Mouse (Mus musculus) midbrain, embryonic 12.5 days (tissue): ENCODE data around the gene Mettl27. TPM values are rescaled to one million over a fixed set of nuclear protein-coding genes. Genes with fewer than 3 reads are reported as not detected.
A peak's percentile ranks its signal among the peaks of the same experiment; 100 is the strongest.

Experiments
- ATAC-seq: fragments of 200-750 bp; cut with Nextera tagmentation; 2 replicates; pipeline ENCODE4 v1.8.0; 2017; ENCODE audit warnings: low read depth, moderate TSS enrichment, moderate library complexity; ENCODE audit not compliant: low FRiP score
- H3K27ac ChIP-seq: fragments of 300-500 bp; sonication (generic); replicated peaks from 2 replicates; pipeline ENCODE4 v1.5.1; 2016; ENCODE audit warnings: mild to moderate bottlenecking
- H3K27me3 ChIP-seq: fragments of 300-500 bp; sonication (generic); 2 replicates; pipeline ENCODE4 v1.6.1; 2016; ENCODE audit warnings: mild to moderate bottlenecking
- H3K36me3 ChIP-seq: fragments of 300-500 bp; sonication (generic); 2 replicates; pipeline ENCODE4 v1.6.1; 2016
- H3K4me1 ChIP-seq: fragments of 300-500 bp; sonication (generic); 2 replicates; pipeline ENCODE4 v1.6.1; 2016
- H3K4me2 ChIP-seq: fragments of 300-500 bp; sonication (generic); replicated peaks from 2 replicates; pipeline ENCODE4 v1.6.1; 2016; ENCODE audit warnings: mild to moderate bottlenecking, moderate library complexity
- H3K4me3 ChIP-seq: fragments of 300-500 bp; sonication (generic); 2 replicates; pipeline ENCODE4 v1.5.1; 2016; ENCODE audit warnings: mild to moderate bottlenecking
- H3K9ac ChIP-seq: fragments of 300-500 bp; sonication (generic); replicated peaks from 2 replicates; pipeline ENCODE4 v1.6.1; 2016; ENCODE audit warnings: mild to moderate bottlenecking, moderate library complexity
- H3K9me3 ChIP-seq: fragments of 300-500 bp; sonication (generic); 2 replicates; pipeline ENCODE4 v1.6.1; 2016; ENCODE audit warnings: mild to moderate bottlenecking
- WGBS: fragments of 180-500 bp; shearing (Covaris S2); methylation state at CpG from one replicate; pipeline ENCODE4 v1.1.7; 2016; 5-methylcytosine and 5-hydroxymethylcytosine counted together
- polyA plus RNA-seq: library from polyadenylated mRNA; unstranded; fragments of >200 nt; fragmentation: Nextera tagmentation; extraction: Ambion mirVana; gene quantifications from 2 replicates; pipeline ENCODE4 v1.2.1, GENCODE M21; 2016

Mettl27 gene
- 9.5 and 10.4 TPM in 2 replicates for polyA plus RNA-seq

DNA sequence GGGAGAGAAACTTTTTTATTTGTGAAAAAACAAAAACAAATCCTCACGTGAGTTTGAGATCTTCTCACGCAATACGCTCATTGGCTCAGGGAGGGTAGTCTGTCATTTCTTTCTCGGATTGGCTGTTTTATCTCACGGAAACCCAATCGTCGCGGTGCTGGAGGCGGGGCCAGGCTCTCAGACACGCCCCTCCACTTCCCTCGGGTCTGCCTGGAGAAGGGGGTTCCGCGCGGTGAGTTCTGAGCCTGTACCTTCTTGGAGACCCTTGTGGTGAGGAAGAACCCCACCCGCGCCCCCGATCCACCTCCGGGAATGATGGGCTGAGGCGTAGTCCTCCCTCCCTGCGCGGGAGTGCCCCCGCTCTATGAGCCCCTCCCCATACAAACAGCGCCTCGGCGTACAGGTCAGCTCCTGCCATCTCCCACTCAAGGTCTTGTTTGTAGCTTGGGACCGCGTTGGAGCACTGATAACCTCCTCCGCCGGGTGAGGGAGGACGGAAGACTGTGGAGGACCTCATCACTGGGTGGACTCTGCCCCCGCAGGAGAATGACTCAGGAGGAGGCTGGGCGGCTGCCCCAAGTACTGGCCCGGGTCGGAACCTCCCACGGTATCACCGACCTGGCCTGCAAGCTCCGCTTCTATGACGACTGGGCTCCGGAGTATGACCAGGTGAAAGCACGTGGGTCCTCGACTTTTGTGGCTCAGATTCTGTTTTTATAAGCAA lies at the start of gene Mettl27:
TSS of gene Mettl27 (plus strand) at position 190 of the 724 bp plus-strand sequence.
- Histone ChIP-seq H3K27ac (no peak within 1 kb of the TSS), H3K4me1 (peaks cover 5% of the 10 kb centered on the region), H3K36me3 (no peaks in the 10 kb centered on the region), H3K9me3 (no peaks in the 10 kb centered on the region), H3K9ac (peak within 1 kb of the TSS; percentile 82), H3K4me2 (peak within 1 kb of the TSS; percentile 94), H3K4me3 (peak within 1 kb of the TSS; percentile 62), H3K27me3 (no peaks in the 10 kb centered on the region)
- peak; percentile 94 for ATAC-seq
- 2% methylated on average over 41 of the region's 41 CpGs for WGBS

DNA sequence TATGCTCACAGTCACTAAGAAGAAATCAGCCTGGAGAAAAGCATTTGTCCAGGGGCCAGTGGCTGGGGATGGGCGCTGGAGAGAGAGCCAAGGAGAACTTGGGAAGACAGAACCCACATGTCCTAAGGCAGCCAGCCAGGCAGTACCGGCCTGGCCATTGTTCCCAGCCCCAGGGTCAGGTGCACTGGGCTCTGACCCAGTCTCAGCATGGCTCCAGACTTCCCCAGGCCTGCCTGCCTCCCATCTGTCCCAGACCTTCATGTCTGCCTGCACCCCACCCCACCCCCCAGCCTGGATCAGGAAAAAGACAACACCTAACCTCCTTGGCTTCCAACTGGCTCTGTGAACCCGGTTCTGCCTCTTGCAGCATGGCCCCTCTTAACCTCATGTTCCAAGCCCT lies 49.1 kb upstream of the Mettl27 start:
- H3K9ac ChIP-seq, result no peak overlapping the region
- H3K4me3 ChIP-seq, result no peak overlapping the region
- no peak overlapping the region for H3K4me2 ChIP-seq
- ATAC-seq, result no peak
- 74% methylated on average over 3 of the region's 3 CpGs for WGBS
- H3K27me3 ChIP-seq, result no peaks in the 10 kb centered on the region
- H3K4me1 ChIP-seq, result 0 out of 2 replicates have a peak, but pooled peaks cover 4% of the 10 kb centered on the region
- H3K36me3 ChIP-seq, result no peaks in the 10 kb centered on the region
- peaks cover 2% of the 10 kb centered on the region; the same call in 1 of the 2 replicates for H3K9me3 ChIP-seq
- H3K27ac ChIP-seq, result no peak overlapping the region

DNA sequence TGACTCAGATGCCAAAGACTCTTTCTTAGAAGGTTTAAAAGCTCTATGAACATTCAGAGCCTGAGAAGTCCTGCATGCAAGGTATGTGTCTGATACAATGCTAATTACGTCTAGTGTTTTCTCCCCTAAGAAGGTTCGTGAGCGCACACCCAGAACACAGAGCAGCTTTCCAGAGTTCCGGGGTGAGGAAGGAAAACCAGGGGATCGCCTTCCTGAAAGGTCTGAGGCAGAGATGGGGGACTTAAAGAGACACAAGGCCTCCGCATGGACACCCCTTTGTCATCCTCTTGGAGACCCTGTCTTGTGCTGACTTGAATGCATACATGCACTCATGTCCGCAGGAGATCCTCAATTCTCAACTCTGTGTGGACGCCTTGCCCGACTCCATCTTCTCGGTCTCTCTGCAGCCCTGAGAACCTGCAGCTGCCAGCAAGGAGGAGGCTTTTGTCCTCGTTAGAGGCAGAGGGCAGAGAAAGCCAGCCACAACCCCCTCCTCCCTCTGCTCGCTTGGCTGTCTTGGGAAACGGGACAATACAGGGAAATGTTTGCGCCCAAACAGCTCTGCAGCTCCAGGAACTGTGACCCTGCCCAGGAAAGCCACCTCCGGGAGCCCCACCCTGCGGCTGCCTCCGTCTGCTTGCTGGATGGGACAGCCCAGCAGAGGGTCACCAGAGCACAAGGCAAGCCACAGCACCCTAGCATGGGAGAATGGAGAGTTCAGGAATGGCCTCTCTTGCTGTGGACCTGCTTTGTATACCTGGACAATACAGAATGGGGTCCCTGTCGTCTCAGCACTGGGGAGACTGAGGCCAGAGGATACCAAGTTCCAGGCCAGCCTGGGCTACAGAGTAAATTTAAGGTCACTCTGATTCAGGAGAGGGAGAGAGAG lies 44.5 kb upstream of the Mettl27 start:
- Histone ChIP-seq H3K36me3 (no peaks in the 10 kb centered on the region), H3K27ac (no peak overlapping the region), H3K27me3 (no peaks in the 10 kb centered on the region), H3K4me2 (no peak overlapping the region), H3K4me3 (no peak overlapping the region), H3K4me1 (0 out of 2 replicates have a peak, but pooled peaks cover 4% of the 10 kb centered on the region), H3K9me3 (no peaks in the 10 kb centered on the region), H3K9ac (no peak overlapping the region)
- WGBS, result 53% methylated on average over 18 of the region's 18 CpGs
- no peak for ATAC-seq

DNA sequence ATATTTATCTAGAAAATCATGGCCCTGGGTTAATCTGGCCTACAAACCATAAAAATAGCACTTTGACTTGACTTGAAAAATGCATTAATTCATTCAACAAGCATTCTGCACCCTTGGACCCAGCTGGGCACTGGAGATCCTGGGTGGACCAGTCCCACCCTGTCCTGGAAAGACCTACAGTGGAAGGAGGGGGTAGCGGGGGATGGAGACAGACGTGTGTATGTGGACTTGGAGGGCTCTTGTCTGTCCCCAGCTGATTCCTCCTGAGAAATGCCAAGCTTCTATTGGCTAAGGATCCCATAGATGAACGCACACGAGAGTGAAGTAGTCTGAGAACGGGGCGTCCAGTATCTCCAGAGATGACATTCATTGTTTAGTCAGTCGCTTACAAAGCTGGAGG lies 43.7 kb upstream of the Mettl27 start:
- Histone ChIP-seq H3K36me3 (no peaks in the 10 kb centered on the region), H3K4me2 (no peak overlapping the region), H3K27ac (no peak overlapping the region), H3K9me3 (no peaks in the 10 kb centered on the region), H3K4me3 (no peak overlapping the region), H3K27me3 (no peaks in the 10 kb centered on the region), H3K9ac (no peak overlapping the region), H3K4me1 (0 out of 2 replicates have a peak, but pooled peaks cover 4% of the 10 kb centered on the region)
- no peak for ATAC-seq
- 83% methylated on average over 7 of the region's 7 CpGs for WGBS

DNA sequence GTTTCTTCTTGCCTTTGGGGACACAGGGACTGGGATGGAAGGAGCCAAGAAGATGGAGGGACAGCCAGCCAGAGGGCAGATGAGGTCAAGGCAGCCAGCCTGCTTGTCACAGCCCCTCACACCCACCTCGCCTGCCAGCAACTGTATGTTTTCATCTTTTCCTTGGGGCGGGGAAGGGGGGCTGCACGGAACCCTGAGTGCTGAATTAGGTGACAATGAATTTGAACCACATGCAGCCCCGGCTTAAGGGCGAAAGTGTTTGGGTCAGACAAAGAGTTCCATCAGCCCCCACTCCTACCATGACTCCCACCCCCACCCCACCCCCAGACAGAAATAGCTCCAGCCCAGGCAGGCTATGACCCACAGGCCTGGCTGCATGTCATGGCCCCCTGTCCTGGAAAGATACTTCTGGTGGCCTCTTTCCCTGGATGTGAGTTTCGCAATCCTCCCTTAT lies 41.5 kb upstream of the Mettl27 start:
- no peak for ATAC-seq
- Histone ChIP-seq H3K4me2 (no peak overlapping the region), H3K27me3 (no peaks in the 10 kb centered on the region), H3K27ac (no peak overlapping the region), H3K36me3 (no peaks in the 10 kb centered on the region), H3K4me1 (0 out of 2 replicates have a peak, but pooled peaks cover 4% of the 10 kb centered on the region), H3K4me3 (no peak overlapping the region), H3K9me3 (no peaks in the 10 kb centered on the region), H3K9ac (no peak overlapping the region)
- 87% methylated on average over 6 of the region's 6 CpGs for WGBS

DNA sequence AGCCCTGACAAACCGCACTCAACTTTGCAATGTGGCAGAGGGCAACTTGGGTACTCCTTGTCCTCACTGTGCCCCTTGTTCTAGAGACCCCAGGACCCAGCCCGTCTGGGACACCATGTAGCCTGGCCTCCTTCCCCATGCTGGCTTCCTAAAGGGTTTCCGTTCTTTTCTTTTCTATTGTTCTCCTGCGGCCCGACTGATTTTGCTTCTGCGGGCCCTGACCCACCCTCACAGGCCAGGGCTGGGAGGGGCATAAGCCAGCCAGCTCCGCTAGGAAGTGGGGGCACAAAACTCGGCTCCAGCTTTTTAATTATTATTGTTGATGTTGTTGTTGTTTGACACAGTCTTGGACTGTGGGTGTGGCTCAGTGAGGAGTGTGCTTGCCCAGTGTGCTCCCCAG lies 40.6 kb upstream of the Mettl27 start:
- 65% methylated on average over 8 of the region's 8 CpGs for WGBS
- 0 out of 2 replicates have a peak, but pooled peaks cover 4% of the 10 kb centered on the region for H3K4me1 ChIP-seq

DNA sequence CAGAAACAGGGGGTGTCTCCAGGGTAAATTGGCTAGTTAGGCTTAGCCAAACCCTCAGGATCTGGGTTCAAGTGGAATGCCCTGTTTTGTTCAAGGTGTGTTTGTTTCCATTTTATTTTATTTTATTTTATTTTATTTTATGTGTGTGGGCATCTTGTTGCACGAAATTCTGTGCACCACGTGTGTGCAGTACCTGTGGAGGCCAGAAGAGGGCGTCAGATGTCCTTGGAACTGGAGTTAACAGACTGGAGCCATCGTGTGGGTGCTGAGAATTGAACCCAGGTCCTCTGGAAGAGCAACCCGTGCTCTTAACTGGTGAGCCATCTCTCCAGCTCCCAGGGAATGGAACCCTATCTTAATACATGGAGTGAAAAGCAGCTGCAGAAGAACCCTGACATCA lies 39.5 kb upstream of the Mettl27 start:
- no peak overlapping the region for H3K4me2 ChIP-seq
- H3K4me1 ChIP-seq, result 0 out of 2 replicates have a peak, but pooled peaks cover 1% of the 10 kb centered on the region
- H3K9me3 ChIP-seq, result no peaks in the 10 kb centered on the region
- no peak for ATAC-seq
- H3K9ac ChIP-seq, result no peak overlapping the region
- H3K27me3 ChIP-seq, result no peaks in the 10 kb centered on the region
- WGBS, result 83% methylated on average over 5 of the region's 5 CpGs
- no peaks in the 10 kb centered on the region for H3K36me3 ChIP-seq
- H3K4me3 ChIP-seq, result no peak overlapping the region
- H3K27ac ChIP-seq, result no peak overlapping the region

More for the DNA sequence above, 40.6 kb upstream of the Mettl27 start:
- Histone ChIP-seq H3K4me3 (no peak overlapping the region), H3K27ac (no peak overlapping the region), H3K9ac (no peak overlapping the region), H3K27me3 (no peaks in the 10 kb centered on the region), H3K9me3 (no peaks in the 10 kb centered on the region), H3K4me2 (no peak overlapping the region), H3K36me3 (no peaks in the 10 kb centered on the region)
- ATAC-seq, result no peak

DNA sequence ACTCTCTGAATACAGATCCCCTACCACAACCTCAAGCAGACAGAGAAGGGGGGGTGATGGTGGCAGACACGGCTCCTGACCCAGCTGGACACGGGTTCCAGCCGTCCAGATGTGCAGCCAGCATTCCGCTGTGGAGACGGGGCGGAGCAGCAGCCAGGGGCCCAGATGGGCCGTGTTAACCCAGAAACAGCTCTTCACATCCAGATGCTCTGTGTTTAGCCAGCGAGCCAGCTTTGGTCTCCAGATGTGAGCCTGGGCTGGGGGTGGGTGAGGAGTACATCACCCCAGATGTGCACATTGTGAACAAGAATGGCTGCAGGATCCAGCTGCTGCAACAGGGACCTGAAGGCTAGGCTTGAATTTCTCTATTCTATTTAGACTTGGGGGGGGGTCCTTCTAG lies 36.9 kb upstream of the Mettl27 start:
- H3K36me3 ChIP-seq, result no peaks in the 10 kb centered on the region
- H3K9me3 ChIP-seq, result no peaks in the 10 kb centered on the region
- no peak overlapping the region for H3K27ac ChIP-seq
- WGBS, result 80% methylated on average over 8 of the region's 8 CpGs
- no peak for ATAC-seq
- H3K4me2 ChIP-seq, result no peak overlapping the region
- H3K27me3 ChIP-seq, result no peaks in the 10 kb centered on the region
- no peaks in the 10 kb centered on the region for H3K4me1 ChIP-seq
- H3K4me3 ChIP-seq, result no peak overlapping the region
- H3K9ac ChIP-seq, result no peak overlapping the region

DNA sequence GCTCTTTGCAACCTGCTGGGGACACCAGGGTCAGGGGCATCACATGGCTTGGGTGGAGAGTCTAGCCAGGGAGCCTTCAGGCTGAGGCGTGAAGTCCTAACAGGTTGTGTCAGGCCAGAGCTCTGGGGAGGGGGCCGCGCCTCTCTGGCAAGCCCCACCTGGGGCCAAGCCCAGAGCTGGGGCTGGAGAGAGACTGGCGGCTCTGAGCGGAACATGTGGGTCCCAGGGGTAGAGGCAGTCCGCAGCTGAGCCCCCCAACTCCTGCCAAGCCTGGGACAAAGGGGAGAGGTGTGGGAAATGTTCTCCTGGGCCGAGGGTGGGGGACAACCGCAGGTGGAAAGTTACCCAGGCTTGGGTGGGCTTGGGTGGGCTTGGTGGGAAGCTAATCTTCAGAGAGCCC lies 35.2 kb upstream of the Mettl27 start:
- H3K4me3 ChIP-seq, result no peak overlapping the region
- 80% methylated on average over 8 of the region's 8 CpGs for WGBS

DNA sequence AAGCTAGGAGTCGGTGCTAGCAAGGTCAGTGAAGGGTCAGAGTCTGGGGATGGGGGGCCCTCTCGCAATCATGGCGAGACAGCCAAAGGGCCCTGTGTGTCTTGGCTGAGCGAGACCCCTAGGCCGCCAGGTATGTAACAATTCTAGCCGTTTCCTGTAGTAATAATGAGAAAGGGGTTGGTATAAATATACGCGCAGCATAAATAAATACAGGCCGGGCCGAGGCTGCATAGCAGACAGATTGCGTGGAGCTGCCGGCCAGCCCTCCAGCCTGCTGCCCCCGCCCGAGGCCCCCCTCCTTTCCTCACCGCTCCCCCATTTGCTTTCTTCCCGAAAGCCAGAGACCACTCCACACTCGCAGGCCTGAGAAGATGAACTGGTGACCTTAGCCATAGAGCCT lies 34.6 kb upstream of the Mettl27 start:
- H3K27me3 ChIP-seq, result no peaks in the 10 kb centered on the region
- no peak overlapping the region for H3K4me2 ChIP-seq
- no peaks in the 10 kb centered on the region for H3K9me3 ChIP-seq
- no peak overlapping the region for H3K9ac ChIP-seq
- no peaks in the 10 kb centered on the region for H3K4me1 ChIP-seq
- WGBS, result 82% methylated on average over 17 of the region's 17 CpGs
- no peak overlapping the region for H3K27ac ChIP-seq
- ATAC-seq, result no peak
- no peak overlapping the region for H3K4me3 ChIP-seq
- no peaks in the 10 kb centered on the region for H3K36me3 ChIP-seq

More for the DNA sequence above, 35.2 kb upstream of the Mettl27 start:
- no peak for ATAC-seq
- H3K36me3 ChIP-seq, result no peaks in the 10 kb centered on the region
- no peak overlapping the region for H3K4me2 ChIP-seq
- no peak overlapping the region for H3K9ac ChIP-seq
- H3K4me1 ChIP-seq, result no peaks in the 10 kb centered on the region
- no peaks in the 10 kb centered on the region for H3K27me3 ChIP-seq
- no peaks in the 10 kb centered on the region for H3K9me3 ChIP-seq
- H3K27ac ChIP-seq, result no peak overlapping the region

DNA sequence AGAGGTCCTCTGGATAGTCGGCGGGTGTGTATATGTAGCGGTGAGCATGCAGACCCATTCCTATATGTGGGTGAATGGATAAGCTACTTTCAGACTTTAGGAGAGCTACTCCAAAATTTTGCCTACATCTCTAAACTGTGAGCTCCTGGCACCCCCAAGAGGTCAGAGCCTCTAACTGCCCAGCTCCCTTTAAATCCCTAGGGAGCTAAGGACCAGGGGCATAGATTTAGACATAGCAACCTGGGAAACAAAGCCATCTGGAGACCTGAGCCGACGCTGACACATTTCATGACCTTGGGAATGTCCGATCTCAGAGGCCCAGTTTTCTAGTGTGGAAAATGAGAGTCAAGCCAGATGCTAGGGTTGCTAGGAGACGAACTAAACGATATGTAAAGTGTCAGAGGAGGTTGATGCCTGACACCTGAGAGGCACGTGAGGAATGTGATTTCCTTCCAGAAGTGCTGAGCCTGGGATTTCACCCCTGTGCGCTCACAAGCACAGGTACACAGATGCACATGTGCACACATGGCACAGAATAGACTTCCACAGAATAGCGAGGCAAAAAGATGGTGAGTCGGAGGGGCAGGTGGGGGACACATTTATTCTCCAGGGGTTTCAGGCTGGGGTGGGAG lies 31.0 kb upstream of the Mettl27 start:
- H3K9ac ChIP-seq, result no peak overlapping the region
- no peak overlapping the region for H3K4me3 ChIP-seq
- no peaks in the 10 kb centered on the region for H3K36me3 ChIP-seq
- no peaks in the 10 kb centered on the region for H3K4me1 ChIP-seq
- no peak overlapping the region for H3K4me2 ChIP-seq
- 46% methylated on average over 12 of the region's 12 CpGs for WGBS
- no peaks in the 10 kb centered on the region for H3K9me3 ChIP-seq
- ATAC-seq, result no peak
- no peaks in the 10 kb centered on the region for H3K27me3 ChIP-seq
- H3K27ac ChIP-seq, result no peak overlapping the region

DNA sequence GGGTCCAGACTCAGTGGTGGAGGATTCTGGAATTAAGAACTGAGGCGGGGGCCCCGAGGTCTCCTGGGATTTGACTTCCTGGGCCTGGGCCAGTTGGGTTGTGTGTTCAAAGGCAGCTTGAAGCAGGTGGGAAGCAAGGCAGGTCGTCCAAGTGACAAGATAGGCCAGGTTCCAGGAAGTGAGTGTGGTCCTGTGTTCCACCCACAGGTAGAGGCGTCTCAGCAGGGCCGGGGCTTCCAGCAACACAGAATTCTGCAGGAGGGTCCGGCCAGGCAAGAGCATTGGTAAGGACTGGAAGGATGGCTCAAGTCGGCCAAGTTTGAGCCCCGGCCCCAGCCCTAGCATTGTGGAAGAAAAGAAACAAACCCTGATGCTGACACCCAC lies 30.5 kb upstream of the Mettl27 start:
- no peaks in the 10 kb centered on the region for H3K36me3 ChIP-seq
- WGBS, result 76% methylated on average over 8 of the region's 8 CpGs
- no peak overlapping the region for H3K4me2 ChIP-seq
- H3K27me3 ChIP-seq, result no peaks in the 10 kb centered on the region
- H3K9me3 ChIP-seq, result no peaks in the 10 kb centered on the region
- H3K4me3 ChIP-seq, result no peak overlapping the region
- H3K9ac ChIP-seq, result no peak overlapping the region
- ATAC-seq, result no peak
- H3K27ac ChIP-seq, result no peak overlapping the region
- no peaks in the 10 kb centered on the region for H3K4me1 ChIP-seq
